Mouse (Mus musculus): ENCODE data around the gene 4930467E23Rik. TPM values are rescaled to one million over a fixed set of nuclear protein-coding genes. Genes with fewer than 3 reads are reported as not detected.
A peak's percentile ranks its signal among the peaks of the same experiment; 100 is the strongest.
"Not testable (repeated sequence)": the region's sequence is repeated elsewhere in the genome, so short reads cannot be mapped to it uniquely, and the experiment has no call there.

The 4930467E23Rik gene
- total RNA-seq (2012; rRNA removed), result not detected in 2 replicates

- H3K9me3 ChIP-seq (ENCODE audit: control insufficient read depth, insufficient read depth, low read depth, low read length); H3K4me3 ChIP-seq (ENCODE audit: insufficient read depth in 1 of 2, low read depth in 1 of 2, low read length in 2 of 2, poor library complexity in 1 of 2, severe bottlenecking in 1 of 2); in situ Hi-C loops (cut with MboI; ENCODE audit: low sequenced_read_pairs in 2 of 2, unreplicated experiment in 2 of 2); H3K27ac ChIP-seq (ENCODE audit: insufficient read depth, low read depth, low read length, poor library complexity, severe bottlenecking); H3K4me1 ChIP-seq (ENCODE audit: control insufficient read depth in 2 of 2, insufficient read depth in 2 of 2, low read length in 2 of 2, poor library complexity in 1 of 2); H3K9ac ChIP-seq (ENCODE audit: insufficient read depth, low read depth, low read length, poor library complexity, severe bottlenecking); H3K36me3 ChIP-seq (ENCODE audit: control insufficient read depth, insufficient read depth, low read length, poor library complexity, severe bottlenecking); DNase-seq (ENCODE audit: low read depth, low spot score): not testable (repeated sequence)
These were observed at the start of gene 4930467E23Rik for GRCm38 (mm10) chr8:19729276-19729675. Gene 4930467E23Rik, plus strand, starts transcription at chr8:19729576.

- H3K4me1 ChIP-seq (ENCODE audit: control insufficient read depth in 2 of 2, insufficient read depth in 2 of 2, low read length in 2 of 2, poor library complexity in 1 of 2); DNase-seq (ENCODE audit: low read depth, low spot score); in situ Hi-C loops (cut with MboI; ENCODE audit: low sequenced_read_pairs in 2 of 2, unreplicated experiment in 2 of 2): not testable (repeated sequence)
These were observed 47.1 kb upstream of the 4930467E23Rik start for GRCm38 (mm10) chr8:19682311-19682710.

GRCm38 (mm10) chr8:19685476-19685875 lies 43.9 kb upstream of the 4930467E23Rik start:
- DNase-seq (ENCODE audit: low read depth, low spot score); H3K9me3 ChIP-seq (ENCODE audit: control insufficient read depth, insufficient read depth, low read depth, low read length); H3K36me3 ChIP-seq (ENCODE audit: control insufficient read depth, insufficient read depth, low read length, poor library complexity, severe bottlenecking); H3K27ac ChIP-seq (ENCODE audit: insufficient read depth, low read depth, low read length, poor library complexity, severe bottlenecking); H3K4me1 ChIP-seq (ENCODE audit: control insufficient read depth in 2 of 2, insufficient read depth in 2 of 2, low read length in 2 of 2, poor library complexity in 1 of 2); H3K9ac ChIP-seq (ENCODE audit: insufficient read depth, low read depth, low read length, poor library complexity, severe bottlenecking); H3K4me3 ChIP-seq (ENCODE audit: insufficient read depth in 1 of 2, low read depth in 1 of 2, low read length in 2 of 2, poor library complexity in 1 of 2, severe bottlenecking in 1 of 2); in situ Hi-C loops (cut with MboI; ENCODE audit: low sequenced_read_pairs in 2 of 2, unreplicated experiment in 2 of 2): not testable (repeated sequence)

More at GRCm38 (mm10) chr8:19682311-19682710, 47.1 kb upstream of the 4930467E23Rik start:
- H3K27ac ChIP-seq (ENCODE audit: insufficient read depth, low read depth, low read length, poor library complexity, severe bottlenecking); H3K9ac ChIP-seq (ENCODE audit: insufficient read depth, low read depth, low read length, poor library complexity, severe bottlenecking); H3K4me3 ChIP-seq (ENCODE audit: insufficient read depth in 1 of 2, low read depth in 1 of 2, low read length in 2 of 2, poor library complexity in 1 of 2, severe bottlenecking in 1 of 2); H3K36me3 ChIP-seq (ENCODE audit: control insufficient read depth, insufficient read depth, low read length, poor library complexity, severe bottlenecking); H3K9me3 ChIP-seq (ENCODE audit: control insufficient read depth, insufficient read depth, low read depth, low read length): not testable (repeated sequence)

GRCm38 (mm10) chr8:19688802-19689525 lies 40.4 kb upstream of the 4930467E23Rik start:
- H3K4me3 ChIP-seq (ENCODE audit: insufficient read depth in 1 of 2, low read depth in 1 of 2, low read length in 2 of 2, poor library complexity in 1 of 2, severe bottlenecking in 1 of 2); H3K27ac ChIP-seq (ENCODE audit: insufficient read depth, low read depth, low read length, poor library complexity, severe bottlenecking); in situ Hi-C loops (cut with MboI; ENCODE audit: low sequenced_read_pairs in 2 of 2, unreplicated experiment in 2 of 2): not testable (repeated sequence)

GRCm38 (mm10) chr8:19689745-19690144 lies 39.6 kb upstream of the 4930467E23Rik start:
- H3K9ac ChIP-seq (ENCODE audit: insufficient read depth, low read depth, low read length, poor library complexity, severe bottlenecking); H3K4me3 ChIP-seq (ENCODE audit: insufficient read depth in 1 of 2, low read depth in 1 of 2, low read length in 2 of 2, poor library complexity in 1 of 2, severe bottlenecking in 1 of 2); H3K9me3 ChIP-seq (ENCODE audit: control insufficient read depth, insufficient read depth, low read depth, low read length); DNase-seq (ENCODE audit: low read depth, low spot score); H3K27ac ChIP-seq (ENCODE audit: insufficient read depth, low read depth, low read length, poor library complexity, severe bottlenecking); H3K36me3 ChIP-seq (ENCODE audit: control insufficient read depth, insufficient read depth, low read length, poor library complexity, severe bottlenecking); in situ Hi-C loops (cut with MboI; ENCODE audit: low sequenced_read_pairs in 2 of 2, unreplicated experiment in 2 of 2); H3K4me1 ChIP-seq (ENCODE audit: control insufficient read depth in 2 of 2, insufficient read depth in 2 of 2, low read length in 2 of 2, poor library complexity in 1 of 2): not testable (repeated sequence)

More at GRCm38 (mm10) chr8:19688802-19689525, 40.4 kb upstream of the 4930467E23Rik start:
- not testable (repeated sequence) for H3K36me3 ChIP-seq (ENCODE audit: control insufficient read depth, insufficient read depth, low read length, poor library complexity, severe bottlenecking); H3K4me1 ChIP-seq (ENCODE audit: control insufficient read depth in 2 of 2, insufficient read depth in 2 of 2, low read length in 2 of 2, poor library complexity in 1 of 2); H3K9ac ChIP-seq (ENCODE audit: insufficient read depth, low read depth, low read length, poor library complexity, severe bottlenecking); DNase-seq (ENCODE audit: low read depth, low spot score); H3K9me3 ChIP-seq (ENCODE audit: control insufficient read depth, insufficient read depth, low read depth, low read length)

GRCm38 (mm10) chr8:19691421-19691820 lies 38.0 kb upstream of the 4930467E23Rik start:
- DNase-seq (ENCODE audit: low read depth, low spot score); H3K4me3 ChIP-seq (ENCODE audit: insufficient read depth in 1 of 2, low read depth in 1 of 2, low read length in 2 of 2, poor library complexity in 1 of 2, severe bottlenecking in 1 of 2); in situ Hi-C loops (cut with MboI; ENCODE audit: low sequenced_read_pairs in 2 of 2, unreplicated experiment in 2 of 2); H3K4me1 ChIP-seq (ENCODE audit: control insufficient read depth in 2 of 2, insufficient read depth in 2 of 2, low read length in 2 of 2, poor library complexity in 1 of 2); H3K9ac ChIP-seq (ENCODE audit: insufficient read depth, low read depth, low read length, poor library complexity, severe bottlenecking); H3K36me3 ChIP-seq (ENCODE audit: control insufficient read depth, insufficient read depth, low read length, poor library complexity, severe bottlenecking); H3K9me3 ChIP-seq (ENCODE audit: control insufficient read depth, insufficient read depth, low read depth, low read length); H3K27ac ChIP-seq (ENCODE audit: insufficient read depth, low read depth, low read length, poor library complexity, severe bottlenecking): not testable (repeated sequence)

- H3K36me3 ChIP-seq (ENCODE audit: control insufficient read depth, insufficient read depth, low read length, poor library complexity, severe bottlenecking); H3K9me3 ChIP-seq (ENCODE audit: control insufficient read depth, insufficient read depth, low read depth, low read length); H3K9ac ChIP-seq (ENCODE audit: insufficient read depth, low read depth, low read length, poor library complexity, severe bottlenecking); in situ Hi-C loops (cut with MboI; ENCODE audit: low sequenced_read_pairs in 2 of 2, unreplicated experiment in 2 of 2); H3K4me1 ChIP-seq (ENCODE audit: control insufficient read depth in 2 of 2, insufficient read depth in 2 of 2, low read length in 2 of 2, poor library complexity in 1 of 2); H3K4me3 ChIP-seq (ENCODE audit: insufficient read depth in 1 of 2, low read depth in 1 of 2, low read length in 2 of 2, poor library complexity in 1 of 2, severe bottlenecking in 1 of 2); DNase-seq (ENCODE audit: low read depth, low spot score): not testable (repeated sequence)
- H3K27ac ChIP-seq (ENCODE audit: insufficient read depth, low read depth, low read length, poor library complexity, severe bottlenecking), result peak overlapping the region; percentile 32; the same call in 1 of the 2 replicates
These were observed 31.8 kb upstream of the 4930467E23Rik start for GRCm38 (mm10) chr8:19697497-19698077.

- H3K9ac ChIP-seq (ENCODE audit: insufficient read depth, low read depth, low read length, poor library complexity, severe bottlenecking); in situ Hi-C loops (cut with MboI; ENCODE audit: low sequenced_read_pairs in 2 of 2, unreplicated experiment in 2 of 2); H3K4me1 ChIP-seq (ENCODE audit: control insufficient read depth in 2 of 2, insufficient read depth in 2 of 2, low read length in 2 of 2, poor library complexity in 1 of 2); H3K4me3 ChIP-seq (ENCODE audit: insufficient read depth in 1 of 2, low read depth in 1 of 2, low read length in 2 of 2, poor library complexity in 1 of 2, severe bottlenecking in 1 of 2); H3K36me3 ChIP-seq (ENCODE audit: control insufficient read depth, insufficient read depth, low read length, poor library complexity, severe bottlenecking); H3K9me3 ChIP-seq (ENCODE audit: control insufficient read depth, insufficient read depth, low read depth, low read length); H3K27ac ChIP-seq (ENCODE audit: insufficient read depth, low read depth, low read length, poor library complexity, severe bottlenecking): not testable (repeated sequence)
- peak; percentile 28 for DNase-seq (ENCODE audit: low read depth, low spot score)
These were observed 31.3 kb upstream of the 4930467E23Rik start for GRCm38 (mm10) chr8:19698123-19698522.
